Mouse (Mus musculus) heart, postnatal 0 days (tissue): ENCODE measurements around the gene Tox2. TPM values are rescaled to one million over a fixed set of nuclear protein-coding genes. Genes with fewer than 3 reads are reported as not detected.

ENCODE experiments used
- ATAC-seq: fragments of 200-750 bp; cut with Nextera tagmentation; 2 replicates; pipeline ENCODE4 v1.8.0; 2017; ENCODE audit warnings: low read depth, moderate number of reproducible peaks, moderate library complexity; ENCODE audit not compliant: insufficient read depth
- DNase-seq: peaks from one replicate; pipeline ENCODE4 v3.0.0-alpha.2; 2016; ENCODE audit warnings: low spot score
- H3K27ac ChIP-seq: fragments of 300-500 bp; sonication (generic); 2 replicates; pipeline ENCODE4 v1.5.1; 2014; ENCODE audit warnings: low read depth, mild to moderate bottlenecking
- H3K27me3 ChIP-seq: fragments of 300-500 bp; sonication (generic); 2 replicates; pipeline ENCODE4 v1.6.1; 2014; ENCODE audit warnings: low read length, mixed read lengths; ENCODE audit not compliant: control insufficient read depth, insufficient read depth
- H3K36me3 ChIP-seq: fragments of 300-500 bp; sonication (generic); replicated peaks from 2 replicates; pipeline ENCODE4 v1.6.1; 2014; ENCODE audit warnings: low read length, mixed read lengths; ENCODE audit not compliant: control insufficient read depth, insufficient read depth
- H3K4me1 ChIP-seq: fragments of 300-500 bp; sonication (generic); 2 replicates; pipeline ENCODE4 v1.6.1; 2014; ENCODE audit warnings: antibody characterized with exemption; ENCODE audit not compliant: control insufficient read depth, insufficient read depth
- H3K4me2 ChIP-seq: fragments of 300-500 bp; sonication (generic); 2 replicates; pipeline ENCODE4 v1.6.1; 2014; ENCODE audit warnings: low read depth, mild to moderate bottlenecking, low read length, moderate library complexity
- H3K4me3 ChIP-seq: fragments of 300-500 bp; sonication (generic); 2 replicates; pipeline ENCODE4 v1.5.1; 2014; ENCODE audit warnings: low read depth, low read length
- H3K9ac ChIP-seq: fragments of 300-500 bp; sonication (generic); replicated peaks from 2 replicates; pipeline ENCODE4 v1.6.1; 2014; ENCODE audit warnings: low read depth, low read length, mixed read lengths
- H3K9me3 ChIP-seq: fragments of 300-500 bp; sonication (generic); replicated peaks from 2 replicates; pipeline ENCODE4 v1.6.1; 2016; ENCODE audit warnings: low read length; ENCODE audit not compliant: control insufficient read depth
- CTCF ChIP-seq: IDR thresholded peaks from 2 replicates; pipeline ENCODE4 v1.5.1; 2016; ENCODE audit warnings: antibody characterized with exemption, control low read depth, low read depth
- EP300 ChIP-seq: IDR thresholded peaks from 2 replicates; pipeline ENCODE4 v1.6.1; 2016; ENCODE audit warnings: antibody characterized with exemption, low read depth
- WGBS: fragments of 180-500 bp; shearing (Covaris S2); extraction: QIAGEN DNeasy Blood & Tissue Kit; methylation state at CpG from one replicate; pipeline ENCODE4 v1.1.7; 2014; 5-methylcytosine and 5-hydroxymethylcytosine counted together
- polyA plus RNA-seq: library from polyadenylated mRNA; unstranded; fragments of >200 nt; fragmentation: Nextera tagmentation; extraction: Ambion mirVana; gene quantifications from 2 replicates; pipeline ENCODE4 v1.2.1, GENCODE M21; 2015
- total RNA-seq: library from RNA; depleted of rRNA; stranded (reverse); fragments of >200 nt; gene quantifications from 2 replicates; pipeline ENCODE4 v1.2.3, GENCODE M21; 2014; ENCODE audit warnings: low replicate concordance

Tox2 gene
- total and polyA plus RNA-seq, 2 experiments from 2014 or later, result 0.19 to 1.7 TPM

DNA sequence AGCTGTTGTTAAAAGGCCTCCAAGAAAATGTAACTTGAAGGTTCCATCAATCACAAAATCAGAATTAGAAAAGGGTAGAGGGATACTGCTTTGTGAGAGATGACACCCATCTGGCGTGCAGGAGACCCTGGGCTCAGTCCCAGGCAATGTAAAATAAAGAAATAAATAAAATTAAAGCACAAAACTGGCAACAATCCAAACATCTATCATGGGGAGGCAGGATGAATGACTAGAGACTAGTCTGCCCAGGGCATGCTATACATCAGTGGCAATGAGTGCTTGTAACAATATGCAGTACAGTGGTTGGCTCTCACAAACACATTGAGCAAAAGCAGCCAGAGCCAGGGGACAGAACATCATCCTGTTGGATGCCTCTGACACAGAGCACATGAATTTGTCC, 53.8 kb downstream of the Tox2 start:
- Histone ChIP-seq H3K36me3 (no peaks in the 10 kb centered on the region), H3K4me3 (no peak overlapping the region), H3K9me3 (no peaks in the 10 kb centered on the region), H3K4me1 (no peaks in the 10 kb centered on the region), H3K27ac (no peak overlapping the region), H3K4me2 (no peak overlapping the region), H3K9ac (no peak overlapping the region), H3K27me3 (no peaks in the 10 kb centered on the region)
- ATAC-seq, result no peak
- DNase-seq, result no peak
- TF ChIP-seq CTCF (no peak), EP300 (no peak)
- 81% methylated on average over 1 of the region's 1 CpGs for WGBS

- H3K36me3 ChIP-seq, result no peaks in the 10 kb centered on the region
- TF ChIP-seq EP300 (no peak), CTCF (no peak)
- H3K9me3 ChIP-seq, result no peaks in the 10 kb centered on the region
- 70% methylated on average over 6 of the region's 6 CpGs for WGBS
- H3K4me1 ChIP-seq, result no peaks in the 10 kb centered on the region
- no peak overlapping the region for H3K27ac ChIP-seq
- H3K27me3 ChIP-seq, result no peaks in the 10 kb centered on the region
- H3K4me3 ChIP-seq, result no peak overlapping the region
- no peak overlapping the region for H3K9ac ChIP-seq
- H3K4me2 ChIP-seq, result no peak overlapping the region
- DNase-seq (no peak), ATAC-seq (no peak)
Observed at GRCm38 (mm10) chr2:163261362-163262054, 58.6 kb downstream of the Tox2 start.

- Histone ChIP-seq H3K27me3 (no peaks in the 10 kb centered on the region), H3K4me3 (no peak overlapping the region), H3K9ac (no peak overlapping the region), H3K4me2 (no peak overlapping the region), H3K27ac (no peak overlapping the region), H3K9me3 (no peaks in the 10 kb centered on the region), H3K4me1 (no peaks in the 10 kb centered on the region), H3K36me3 (no peaks in the 10 kb centered on the region)
- WGBS, result 81% methylated on average over 4 of the region's 4 CpGs
- DNase-seq (no peak), ATAC-seq (no peak)
- no peak for TF ChIP-seq EP300
Observed at GRCm38 (mm10) chr2:163262055-163262420, 59.1 kb downstream of the Tox2 start.

DNA sequence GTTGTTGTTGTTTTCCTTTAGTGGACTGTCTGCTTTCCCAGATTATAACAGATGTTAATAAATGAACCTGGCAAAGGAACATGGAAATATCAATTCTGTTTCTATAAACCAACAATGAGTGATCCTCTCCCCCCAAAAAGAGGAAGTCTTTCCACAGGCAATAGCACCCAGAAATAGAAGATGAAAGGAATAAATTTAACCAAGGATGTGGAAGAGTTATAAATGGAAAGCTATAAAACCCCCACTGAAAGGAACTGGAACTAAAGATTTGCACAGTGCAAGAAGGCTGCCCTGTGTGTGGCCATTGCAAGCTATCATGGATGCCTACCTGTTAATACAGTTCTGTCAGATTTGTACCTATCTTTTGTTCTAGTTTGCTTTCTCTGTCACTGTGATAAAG, 64.2 kb downstream of the Tox2 start:
- Histone ChIP-seq H3K4me2 (no peak overlapping the region), H3K4me3 (no peak overlapping the region), H3K27me3 (no peaks in the 10 kb centered on the region), H3K9ac (no peak overlapping the region), H3K27ac (no peak overlapping the region), H3K4me1 (no peaks in the 10 kb centered on the region), H3K36me3 (no peaks in the 10 kb centered on the region), H3K9me3 (no peaks in the 10 kb centered on the region)
- DNase-seq (no peak), ATAC-seq (no peak)
- TF ChIP-seq EP300 (no peak), CTCF (no peak)

DNA sequence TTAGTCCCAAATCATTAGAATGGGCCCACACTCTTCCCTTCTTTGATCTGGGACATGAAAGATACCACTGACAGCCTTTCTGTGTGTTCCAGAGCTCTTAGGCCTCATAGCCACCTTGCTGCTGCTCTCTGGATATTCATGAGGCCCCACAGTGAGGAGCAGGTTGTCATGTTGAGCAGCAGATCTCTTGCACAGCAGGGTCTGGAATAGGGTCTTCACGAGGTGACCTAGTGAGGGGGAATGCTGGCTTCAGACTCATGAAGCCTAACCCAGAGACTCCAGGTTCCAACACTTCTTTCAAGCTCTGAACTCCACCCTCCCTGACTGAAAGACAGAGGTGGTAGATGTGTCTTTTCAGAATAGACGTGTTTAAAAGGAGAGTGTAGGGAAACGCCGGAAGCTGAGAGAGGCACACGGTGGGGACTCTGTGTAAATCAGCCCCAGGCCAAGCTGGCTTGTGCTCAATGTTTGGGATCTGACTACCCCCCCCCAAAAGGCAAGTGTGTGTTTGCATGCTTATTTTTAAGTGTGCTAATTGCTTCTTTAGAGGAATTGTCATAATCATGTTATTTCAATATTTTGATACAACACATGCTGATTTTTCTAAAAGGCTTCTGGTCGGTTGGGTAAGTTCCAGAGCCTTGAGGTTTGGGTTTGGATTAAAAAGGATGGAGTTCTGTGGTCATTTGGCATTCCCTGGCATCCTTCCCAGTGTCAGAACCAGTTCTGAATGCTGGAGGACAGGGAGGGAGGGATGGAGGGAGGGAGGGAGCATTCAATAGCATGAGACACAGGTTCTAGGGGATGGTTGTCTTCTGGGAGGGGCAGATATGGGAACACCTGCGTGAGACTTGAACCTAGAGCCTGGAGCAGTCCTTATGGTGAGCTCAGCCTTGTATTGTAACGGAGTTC, 68.9 kb downstream of the Tox2 start:
- no peaks in the 10 kb centered on the region for H3K9me3 ChIP-seq
- 68% methylated on average over 8 of the region's 8 CpGs for WGBS
- H3K9ac ChIP-seq, result no peak overlapping the region
- no peak for TF ChIP-seq CTCF
- no peak for TF ChIP-seq EP300
- DNase-seq (no peak), ATAC-seq (no peak)
- H3K27ac ChIP-seq, result no peak overlapping the region
- H3K4me1 ChIP-seq, result no peaks in the 10 kb centered on the region
- no peak overlapping the region for H3K4me2 ChIP-seq
- H3K4me3 ChIP-seq, result no peak overlapping the region
- no peaks in the 10 kb centered on the region for H3K36me3 ChIP-seq
- H3K27me3 ChIP-seq, result no peaks in the 10 kb centered on the region
